Mouse (Mus musculus): ENCODE measurements around the gene Lfng. TPM values are rescaled to one million over a fixed set of nuclear protein-coding genes. Genes with fewer than 3 reads are reported as not detected.

The Lfng gene
- polyA plus RNA-seq, 1 experiment from 2014 or later, result 7.4 TPM

DNA sequence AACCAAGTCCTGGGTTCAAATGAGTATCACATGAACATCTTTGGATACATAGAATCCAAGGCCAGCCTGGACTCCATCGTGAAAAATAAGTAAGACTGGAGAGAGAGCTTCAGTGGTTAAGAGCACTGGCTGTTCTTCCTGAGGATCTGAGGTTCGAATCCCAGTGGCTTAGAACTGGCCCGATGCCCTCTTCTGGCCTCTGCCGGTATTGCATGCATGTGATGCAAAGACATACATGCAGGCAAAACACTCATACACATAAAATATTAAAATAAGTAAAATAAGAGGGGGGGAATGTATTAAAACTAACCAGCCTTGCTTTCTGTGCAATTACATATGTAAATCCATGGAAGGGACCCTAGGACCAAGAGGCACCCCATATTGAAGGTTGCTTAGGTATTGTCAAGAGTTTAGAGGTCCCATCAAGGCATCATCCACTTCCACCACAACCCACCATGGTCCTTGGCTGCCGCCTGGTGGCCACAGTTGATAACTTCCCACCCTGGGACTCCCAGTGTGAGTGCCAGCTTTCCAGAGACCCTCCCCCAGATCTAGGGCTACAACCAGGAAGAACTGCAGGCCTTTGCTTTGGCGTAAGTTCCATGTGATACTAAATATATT, 12.1 kb downstream of the Lfng start:
- H3K27me3 ChIP-seq (replicated peaks), result no peaks in the 10 kb centered on the region
- ATAC-seq, result no peak
- H3K36me3 ChIP-seq, result peaks cover 33% of the 10 kb centered on the region
- H3K4me3 ChIP-seq, result no peak overlapping the region
- H3K9me3 ChIP-seq (replicated peaks), result no peaks in the 10 kb centered on the region
- H3K4me1 ChIP-seq, result peaks cover 49% of the 10 kb centered on the region
- no peak overlapping the region for H3K4me2 ChIP-seq
- no peak overlapping the region for H3K9ac ChIP-seq
- 10% methylated on average over 6 of the region's 6 CpGs for WGBS (ENCODE audit: insufficient replicate concordance)
- no peak overlapping the region for H3K27ac ChIP-seq

- Histone ChIP-seq H3K4me3 (no peak overlapping the region), H3K27me3 (replicated peaks) (no peaks in the 10 kb centered on the region), H3K36me3 (peaks cover 39% of the 10 kb centered on the region), H3K9me3 (replicated peaks) (no peaks in the 10 kb centered on the region), H3K9ac (no peak overlapping the region), H3K27ac (no peak overlapping the region), H3K4me2 (no peak overlapping the region), H3K4me1 (peaks cover 46% of the 10 kb centered on the region)
- 42% methylated on average over 7 of the region's 7 CpGs for WGBS (ENCODE audit: insufficient replicate concordance)
- no peak for ATAC-seq
These were observed 13.0 kb downstream of the Lfng start for GRCm38 (mm10) chr5:140619895-140620736.

DNA sequence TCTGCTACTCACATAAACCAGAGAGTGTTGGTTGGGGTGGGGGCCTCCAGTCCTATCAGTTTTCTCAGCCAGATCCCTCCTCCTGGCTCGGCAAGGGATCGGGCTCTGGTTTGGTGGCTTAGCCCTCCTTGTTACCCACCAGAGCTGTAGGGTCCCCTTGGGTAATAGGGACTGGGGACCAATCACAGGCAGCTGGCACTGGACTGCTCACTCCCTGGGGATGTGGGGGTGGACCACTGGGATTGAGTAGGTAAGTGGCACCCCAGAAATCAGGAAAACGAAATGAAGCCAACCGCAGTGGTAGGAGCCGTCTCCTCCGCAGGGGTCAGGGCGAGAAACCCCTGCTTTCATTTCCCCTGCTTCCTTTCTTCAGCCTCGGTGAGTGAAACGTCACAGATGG, 14.0 kb downstream of the Lfng start:
- 77% methylated on average over 9 of the region's 9 CpGs for WGBS (ENCODE audit: insufficient replicate concordance)

DNA sequence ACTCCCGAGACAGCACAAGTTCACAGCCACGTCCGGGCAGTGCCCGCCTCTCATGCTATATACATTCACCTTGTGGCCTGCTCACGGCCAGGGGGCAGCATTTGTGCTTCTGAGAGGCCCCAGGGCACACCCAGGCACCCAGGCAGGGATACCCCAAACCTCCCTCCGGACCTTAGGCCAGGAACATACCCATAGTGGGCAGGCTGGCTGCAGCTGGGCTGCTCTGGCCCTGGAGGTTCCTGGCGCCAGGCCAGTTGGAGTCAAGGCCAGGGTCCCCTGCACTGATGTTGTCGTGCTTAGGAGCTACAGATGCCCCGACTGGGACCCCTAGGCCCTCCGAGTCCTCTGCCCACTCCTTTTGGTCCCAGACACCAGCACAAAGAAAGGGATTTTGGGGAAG, 14.4 kb downstream of the Lfng start:
- H3K4me2 ChIP-seq, result no peak overlapping the region
- H3K9me3 ChIP-seq (replicated peaks), result no peaks in the 10 kb centered on the region
- H3K4me1 ChIP-seq, result peaks cover 32% of the 10 kb centered on the region
- H3K27me3 ChIP-seq (replicated peaks), result no peaks in the 10 kb centered on the region
- no peak for ATAC-seq
- 70% methylated on average over 10 of the region's 10 CpGs for WGBS (ENCODE audit: insufficient replicate concordance)
- H3K27ac ChIP-seq, result no peak overlapping the region
- H3K36me3 ChIP-seq, result peaks cover 45% of the 10 kb centered on the region
- no peak overlapping the region for H3K4me3 ChIP-seq
- H3K9ac ChIP-seq, result no peak overlapping the region

More for the DNA sequence above, 14.0 kb downstream of the Lfng start:
- Histone ChIP-seq H3K27me3 (replicated peaks) (no peaks in the 10 kb centered on the region), H3K36me3 (peaks cover 43% of the 10 kb centered on the region), H3K9me3 (replicated peaks) (no peaks in the 10 kb centered on the region), H3K4me2 (no peak overlapping the region), H3K4me1 (peaks cover 37% of the 10 kb centered on the region), H3K4me3 (no peak overlapping the region), H3K9ac (no peak overlapping the region), H3K27ac (no peak overlapping the region)
- no peak for ATAC-seq

- peaks cover 16% of the 10 kb centered on the region for H3K4me1 ChIP-seq
- H3K9me3 ChIP-seq (replicated peaks), result peaks cover 5% of the 10 kb centered on the region
- 89% methylated on average over 23 of the region's 23 CpGs for WGBS (ENCODE audit: insufficient replicate concordance)
- no peaks in the 10 kb centered on the region for H3K27me3 ChIP-seq (replicated peaks)
- H3K27ac ChIP-seq, result no peak overlapping the region
- no peak overlapping the region for H3K4me3 ChIP-seq
- H3K4me2 ChIP-seq, result no peak overlapping the region
- ATAC-seq, result no peak
- H3K9ac ChIP-seq, result no peak overlapping the region
- H3K36me3 ChIP-seq, result peaks cover 61% of the 10 kb centered on the region
These were observed 16.0 kb downstream of the Lfng start for GRCm38 (mm10) chr5:140622978-140623670.

GRCm38 (mm10) chr5:140623791-140624190, 16.7 kb downstream of the Lfng start:
- Histone ChIP-seq H3K4me2 (no peak overlapping the region), H3K36me3 (peaks cover 67% of the 10 kb centered on the region), H3K27me3 (replicated peaks) (no peaks in the 10 kb centered on the region), H3K9ac (no peak overlapping the region), H3K9me3 (replicated peaks) (peaks cover 5% of the 10 kb centered on the region), H3K4me1 (peaks cover 13% of the 10 kb centered on the region; the same call in 1 of the 2 replicates), H3K27ac (no peak overlapping the region), H3K4me3 (no peak overlapping the region)
- ATAC-seq, result no peak
- WGBS (ENCODE audit: insufficient replicate concordance), result 54% methylated on average over 4 of the region's 4 CpGs

- Histone ChIP-seq H3K9ac (no peak overlapping the region), H3K36me3 (peaks cover 72% of the 10 kb centered on the region), H3K27ac (no peak overlapping the region), H3K27me3 (replicated peaks) (no peaks in the 10 kb centered on the region), H3K9me3 (replicated peaks) (peaks cover 5% of the 10 kb centered on the region), H3K4me3 (no peak overlapping the region), H3K4me2 (no peak overlapping the region), H3K4me1 (peaks cover 13% of the 10 kb centered on the region; the same call in 1 of the 2 replicates)
- 72% methylated on average over 5 of the region's 5 CpGs for WGBS (ENCODE audit: insufficient replicate concordance)
- ATAC-seq, result no peak
These were observed 17.1 kb downstream of the Lfng start for GRCm38 (mm10) chr5:140624238-140624637.

DNA sequence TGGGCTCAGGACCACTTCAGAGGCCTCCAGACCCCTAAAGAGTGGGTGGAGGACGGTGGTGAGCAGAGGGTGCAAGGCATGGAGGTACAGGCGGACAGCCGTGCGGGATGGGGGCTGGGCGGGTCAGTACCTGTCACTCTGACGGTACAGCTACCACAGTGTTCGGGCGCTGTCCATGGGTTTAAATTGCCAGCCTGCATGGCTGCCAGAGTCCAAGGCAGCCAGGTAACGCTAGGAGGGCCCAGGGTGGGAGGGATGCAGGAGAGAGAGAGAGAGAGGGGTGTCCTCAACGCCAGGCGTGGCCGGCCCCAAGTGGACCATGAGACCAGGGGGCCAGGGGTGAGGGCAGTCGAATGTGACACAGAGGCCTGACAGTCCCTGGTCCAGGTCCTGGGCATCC, 17.8 kb downstream of the Lfng start:
- ATAC-seq, result no peak
- peaks cover 11% of the 10 kb centered on the region; the same call in 1 of the 2 replicates for H3K4me1 ChIP-seq

DNA sequence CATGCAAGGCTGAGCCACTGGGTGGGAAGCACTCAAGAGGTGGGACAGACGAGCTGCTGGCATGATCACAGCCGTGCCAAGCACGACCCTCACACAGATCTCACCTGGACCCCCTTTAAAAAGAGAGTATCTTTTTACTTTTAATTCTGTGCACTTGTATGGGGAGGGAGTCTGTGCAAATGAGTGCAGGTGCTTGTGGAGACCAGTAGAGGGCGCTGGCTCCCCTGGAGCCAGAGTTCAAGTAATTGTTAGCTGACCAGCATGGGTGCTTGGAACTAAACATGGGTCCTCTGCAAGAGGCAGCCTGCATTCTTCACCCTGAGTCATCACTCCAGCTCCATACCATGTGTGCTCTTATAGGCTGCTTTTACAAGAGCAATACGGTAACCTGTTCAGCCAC, 20.5 kb downstream of the Lfng start:
- WGBS (ENCODE audit: insufficient replicate concordance), result 82% methylated on average over 5 of the region's 5 CpGs
- ATAC-seq, result no peak
- no peak overlapping the region for H3K9ac ChIP-seq
- no peaks in the 10 kb centered on the region for H3K27me3 ChIP-seq (replicated peaks)
- H3K9me3 ChIP-seq (replicated peaks), result peaks cover 5% of the 10 kb centered on the region
- H3K4me3 ChIP-seq, result no peak overlapping the region
- 0 out of 2 replicates have a peak, but pooled peaks cover 7% of the 10 kb centered on the region for H3K4me1 ChIP-seq
- H3K36me3 ChIP-seq, result peaks cover 94% of the 10 kb centered on the region
- H3K27ac ChIP-seq, result no peak overlapping the region
- no peak overlapping the region for H3K4me2 ChIP-seq

More for the DNA sequence above, 17.8 kb downstream of the Lfng start:
- 89% methylated on average over 13 of the region's 13 CpGs for WGBS (ENCODE audit: insufficient replicate concordance)
- Histone ChIP-seq H3K27me3 (replicated peaks) (no peaks in the 10 kb centered on the region), H3K4me2 (no peak overlapping the region), H3K9ac (no peak overlapping the region), H3K9me3 (replicated peaks) (peaks cover 5% of the 10 kb centered on the region), H3K27ac (no peak overlapping the region), H3K4me3 (no peak overlapping the region), H3K36me3 (peaks cover 79% of the 10 kb centered on the region)

DNA sequence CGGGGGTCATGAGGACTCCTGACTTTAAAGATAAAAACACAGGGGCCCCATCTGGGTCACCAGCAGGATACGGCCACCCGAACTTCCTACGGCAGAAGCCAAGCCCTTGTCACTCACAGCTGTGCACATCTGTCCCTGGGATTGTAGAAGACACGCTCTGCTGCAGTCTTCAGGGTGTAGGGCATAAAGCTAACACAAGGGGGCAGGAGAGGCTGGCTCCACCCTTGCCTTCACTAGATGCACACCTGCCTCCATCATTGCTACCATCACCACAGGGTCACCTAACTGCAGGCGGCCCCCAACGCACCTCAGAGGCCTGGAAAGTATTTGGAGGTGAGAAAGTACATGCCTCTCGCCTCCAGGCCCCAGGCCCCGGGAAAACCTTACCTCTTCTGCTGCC, 21.9 kb downstream of the Lfng start:
- no peak overlapping the region for H3K9ac ChIP-seq
- no peak for ATAC-seq
- H3K4me2 ChIP-seq, result no peak overlapping the region
- H3K36me3 ChIP-seq, result peaks cover 94% of the 10 kb centered on the region
- WGBS (ENCODE audit: insufficient replicate concordance), result 71% methylated on average over 9 of the region's 9 CpGs
- no peak overlapping the region for H3K4me3 ChIP-seq
- peaks cover 5% of the 10 kb centered on the region for H3K9me3 ChIP-seq (replicated peaks)
- 0 out of 2 replicates have a peak, but pooled peaks cover 7% of the 10 kb centered on the region for H3K4me1 ChIP-seq
- H3K27ac ChIP-seq, result no peak overlapping the region
- H3K27me3 ChIP-seq (replicated peaks), result no peaks in the 10 kb centered on the region

- Histone ChIP-seq H3K4me3 (no peak overlapping the region), H3K9ac (no peak overlapping the region), H3K27ac (no peak overlapping the region), H3K4me2 (no peak overlapping the region), H3K4me1 (peaks cover 12% of the 10 kb centered on the region), H3K27me3 (replicated peaks) (no peaks in the 10 kb centered on the region), H3K9me3 (replicated peaks) (no peaks in the 10 kb centered on the region), H3K36me3 (peaks cover 97% of the 10 kb centered on the region)
- WGBS (ENCODE audit: insufficient replicate concordance), result 77% methylated on average over 7 of the region's 7 CpGs
- ATAC-seq, result no peak
These were observed 26.3 kb downstream of the Lfng start for GRCm38 (mm10) chr5:140633432-140633831.
